Mouse (Mus musculus) midbrain, embryonic 11.5 days (tissue): ENCODE measurements around the gene Ttc30a1. TPM values are rescaled to one million over a fixed set of nuclear protein-coding genes. Genes with fewer than 3 reads are reported as not detected.

ENCODE experiments used
- ATAC-seq: fragments of 200-750 bp; cut with Nextera tagmentation; 2 replicates; pipeline ENCODE4 v1.8.0; 2017; ENCODE audit warnings: moderate TSS enrichment, moderate library complexity; ENCODE audit not compliant: low FRiP score
- DNase-seq: peaks from one replicate; pipeline ENCODE4 v3.0.0; 2015; ENCODE audit warnings: low spot score; ENCODE audit errors: missing footprints
- H3K27ac ChIP-seq: fragments of 300-500 bp; sonication (generic); 2 replicates; pipeline ENCODE4 v1.5.1; 2014; ENCODE audit warnings: low read depth, low read length
- H3K27me3 ChIP-seq: fragments of 300-500 bp; sonication (generic); 2 replicates; pipeline ENCODE4 v1.6.1; 2014; ENCODE audit warnings: mild to moderate bottlenecking, low read length, moderate library complexity, mixed read lengths; ENCODE audit not compliant: control insufficient read depth, insufficient read depth
- H3K36me3 ChIP-seq: fragments of 300-500 bp; sonication (generic); 2 replicates; pipeline ENCODE4 v1.6.1; 2014; ENCODE audit warnings: mild to moderate bottlenecking, low read length, moderate library complexity, mixed read lengths; ENCODE audit not compliant: control insufficient read depth, insufficient read depth
- H3K4me1 ChIP-seq: fragments of 300-500 bp; sonication (generic); 2 replicates; pipeline ENCODE4 v1.6.1; 2014; ENCODE audit warnings: low read length; ENCODE audit not compliant: control insufficient read depth, insufficient read depth
- H3K4me2 ChIP-seq: fragments of 300-500 bp; sonication (generic); 2 replicates; pipeline ENCODE4 v1.6.1; 2014; ENCODE audit warnings: mild to moderate bottlenecking, moderate library complexity
- H3K4me3 ChIP-seq: fragments of 300-500 bp; sonication (generic); 2 replicates; pipeline ENCODE4 v1.5.1; 2014; ENCODE audit warnings: low read depth, low read length
- H3K9ac ChIP-seq: fragments of 300-500 bp; sonication (generic); 2 replicates; pipeline ENCODE4 v1.6.1; 2014; ENCODE audit warnings: low read length
- H3K9me3 ChIP-seq: fragments of 300-500 bp; sonication (generic); 2 replicates; pipeline ENCODE4 v1.6.1; 2016; ENCODE audit warnings: low read length; ENCODE audit not compliant: control insufficient read depth
- WGBS: fragments of 180-500 bp; shearing (Covaris S2); extraction: QIAGEN DNeasy Blood & Tissue Kit; methylation state at CpG from one replicate; pipeline ENCODE4 v1.1.7; 2014; 5-methylcytosine and 5-hydroxymethylcytosine counted together
- polyA plus RNA-seq: library from polyadenylated mRNA; unstranded; fragments of >200 nt; fragmentation: Nextera tagmentation; extraction: Ambion mirVana; gene quantifications from 2 replicates; pipeline ENCODE4 v1.2.1, GENCODE M21; 2014

Ttc30a1 gene
- polyA plus RNA-seq, 1 experiment from 2014 or later: 12.0 TPM

- Histone ChIP-seq H3K9me3 (no peaks in the 10 kb centered on the region), H3K4me2 (no peak overlapping the region), H3K27ac (no peak overlapping the region), H3K9ac (no peak overlapping the region), H3K36me3 (no peaks in the 10 kb centered on the region), H3K4me1 (no peaks in the 10 kb centered on the region), H3K27me3 (no peaks in the 10 kb centered on the region), H3K4me3 (no peak overlapping the region)
- no peak for DNase-seq
- WGBS: 98% methylated on average over 2 of the region's 2 CpGs
- no peak for ATAC-seq
Measured at GRCm38 (mm10) chr2:75929141-75929540, 52.6 kb downstream of the Ttc30a1 start.

Other genes starting within 250 kb of the Ttc30a1 start
- gene Agps, start 149.8 kb downstream of the Ttc30a1 start, polyA plus RNA-seq: 44.0 and 46.3 TPM in 2 replicates
- gene Ttc30b, start 43.4 kb downstream of the Ttc30a1 start, polyA plus RNA-seq: 8.6 and 9.0 TPM in 2 replicates
- gene Ttc30a2, start 3.8 kb downstream of the Ttc30a1 start, polyA plus RNA-seq: 0.96 and 0.98 TPM in 2 replicates